Mouse (Mus musculus): ENCODE results near the gene Donson. TPM values are rescaled to one million over a fixed set of nuclear protein-coding genes. Genes with fewer than 3 reads are reported as not detected.
"Not testable (repeated sequence)": the region's sequence is repeated elsewhere in the genome, so short reads cannot be mapped to it uniquely, and the experiment has no call there.

Donson gene
- total RNA-seq, 2 experiments from 2014 or later: 19.4 to 23.5 TPM

- peak; percentile 78 to 87 for DNase-seq (ENCODE audit: extremely low spot score in 1 of 2, low spot score in 1 of 2)
Observed at GRCm38 (mm10) chr16:91646681-91647419, 41.7 kb downstream of the Donson start, which contains the start of gene Gart. Gart (minus strand) TSS chr16:91646952.

DNA sequence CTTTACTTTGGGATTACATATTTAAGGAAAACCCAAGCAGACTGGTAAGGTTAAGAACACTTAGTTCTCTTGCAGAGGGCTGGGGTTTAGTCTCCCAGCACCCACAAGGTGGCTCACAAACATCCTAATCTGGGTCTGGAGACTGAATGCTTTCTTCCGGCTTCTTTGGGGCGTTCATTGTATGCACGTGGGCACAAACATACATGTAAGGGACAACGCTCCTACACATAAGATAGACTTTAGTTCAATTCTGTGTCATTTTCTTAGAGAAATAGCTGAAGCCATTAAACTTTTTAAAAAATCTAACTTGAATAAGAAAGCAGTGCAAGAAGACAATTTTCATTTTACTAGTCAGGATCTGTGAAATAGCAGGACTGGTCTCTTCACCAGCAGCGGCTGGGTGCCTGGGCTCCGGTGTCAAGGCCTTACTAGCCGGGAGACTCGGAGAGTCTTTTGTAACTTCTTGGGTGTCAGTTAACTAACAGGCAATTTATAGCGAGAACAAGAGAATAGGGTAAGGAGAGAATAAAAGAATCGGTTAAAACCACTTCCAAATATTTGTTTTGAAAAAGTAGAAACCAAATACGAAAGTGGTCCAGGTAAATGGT is 42.5 kb downstream of the Donson start:
- no peak for DNase-seq (ENCODE audit: extremely low spot score in 1 of 2, low spot score in 1 of 2)

GRCm38 (mm10) chr16:91645420-91645819 is 43.1 kb downstream of the Donson start:
- DNase-seq (ENCODE audit: extremely low spot score in 1 of 2, low spot score in 1 of 2): not testable (repeated sequence)

DNA sequence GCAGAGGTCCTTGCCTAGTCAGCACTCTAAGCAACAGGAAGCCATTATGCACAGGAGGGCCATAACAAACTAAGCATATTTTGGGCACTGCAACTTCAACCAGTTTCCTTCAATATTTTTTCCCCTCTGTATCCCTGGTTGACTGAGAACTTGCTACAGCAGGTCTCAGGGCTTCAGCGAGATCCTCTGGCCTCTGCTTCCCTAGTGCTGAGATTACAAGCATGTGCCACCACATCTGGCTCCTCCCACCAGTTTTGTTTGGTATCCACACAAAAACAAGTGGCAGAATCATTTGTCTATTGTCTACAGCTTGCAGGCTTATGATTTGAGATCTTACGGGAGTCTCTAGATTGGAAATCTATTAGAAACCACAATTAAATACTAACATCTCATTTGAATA is 43.7 kb downstream of the Donson start:
- DNase-seq (ENCODE audit: extremely low spot score in 1 of 2, low spot score in 1 of 2): no peak

DNA sequence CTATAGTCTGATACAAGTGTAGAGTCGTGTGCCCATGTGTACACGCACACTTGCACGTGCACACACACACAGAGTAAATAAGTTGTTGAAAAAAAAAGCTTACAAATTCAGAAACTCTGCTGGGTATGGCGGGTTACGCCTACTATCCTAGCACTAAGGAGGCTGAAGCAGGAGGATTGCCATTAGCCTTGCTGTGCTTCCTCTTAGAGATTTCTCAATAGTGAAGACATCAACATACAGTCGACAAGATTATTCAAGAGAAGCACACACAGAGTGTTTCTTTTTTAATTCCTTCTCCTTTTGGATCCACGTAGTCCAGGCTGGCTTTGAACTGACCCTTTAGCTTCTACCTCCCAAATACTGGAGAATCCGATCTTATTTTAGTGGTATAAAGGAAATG is 48.4 kb downstream of the Donson start:
- no peak for DNase-seq (ENCODE audit: extremely low spot score in 1 of 2, low spot score in 1 of 2)

GRCm38 (mm10) chr16:91639636-91640035 is 48.9 kb downstream of the Donson start:
- DNase-seq (ENCODE audit: extremely low spot score in 1 of 2, low spot score in 1 of 2): no peak

DNA sequence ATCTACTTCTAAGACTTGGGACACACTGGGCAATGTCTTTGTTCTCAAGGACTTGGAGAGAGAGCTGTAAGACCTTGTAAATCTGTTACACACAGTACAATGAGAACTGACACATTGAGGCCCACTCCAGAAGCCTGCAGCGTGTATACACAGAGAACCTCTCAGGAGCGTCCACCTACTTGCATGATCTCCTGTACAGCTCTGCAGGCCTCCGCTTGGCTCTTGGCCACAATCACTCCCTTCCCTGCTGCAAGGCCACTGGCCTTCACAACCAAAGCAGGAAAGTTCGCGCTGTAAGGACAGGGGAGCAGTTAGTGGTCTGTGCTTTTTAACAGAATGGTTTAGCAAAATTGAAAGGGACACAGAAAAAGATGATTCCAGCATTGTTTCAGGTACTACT is 49.4 kb downstream of the Donson start:
- DNase-seq (ENCODE audit: extremely low spot score in 1 of 2, low spot score in 1 of 2): no peak

DNA sequence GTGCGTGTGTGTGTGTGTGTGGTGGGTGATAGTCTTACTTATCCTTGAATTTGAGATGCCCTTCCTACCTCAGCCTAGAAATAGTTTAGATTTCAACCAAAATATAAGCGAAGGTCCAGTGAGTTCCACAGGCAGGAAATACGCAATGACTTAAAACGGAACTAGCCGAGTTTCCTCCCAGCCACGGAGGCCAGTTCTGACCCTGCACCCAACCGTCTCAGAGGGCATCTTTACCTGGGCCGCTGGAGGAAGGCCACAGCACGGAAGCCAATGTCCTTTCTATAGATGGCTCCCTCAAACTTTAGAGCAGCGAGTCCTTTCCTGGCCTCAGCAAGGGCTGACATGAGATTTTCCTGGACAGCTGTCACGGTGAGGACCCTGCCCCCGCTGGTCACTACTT is 54.9 kb downstream of the Donson start:
- DNase-seq (ENCODE audit: extremely low spot score in 1 of 2, low spot score in 1 of 2): no peak

GRCm38 (mm10) chr16:91632940-91633339 is 55.6 kb downstream of the Donson start:
- DNase-seq (ENCODE audit: extremely low spot score in 1 of 2, low spot score in 1 of 2): no peak

DNA sequence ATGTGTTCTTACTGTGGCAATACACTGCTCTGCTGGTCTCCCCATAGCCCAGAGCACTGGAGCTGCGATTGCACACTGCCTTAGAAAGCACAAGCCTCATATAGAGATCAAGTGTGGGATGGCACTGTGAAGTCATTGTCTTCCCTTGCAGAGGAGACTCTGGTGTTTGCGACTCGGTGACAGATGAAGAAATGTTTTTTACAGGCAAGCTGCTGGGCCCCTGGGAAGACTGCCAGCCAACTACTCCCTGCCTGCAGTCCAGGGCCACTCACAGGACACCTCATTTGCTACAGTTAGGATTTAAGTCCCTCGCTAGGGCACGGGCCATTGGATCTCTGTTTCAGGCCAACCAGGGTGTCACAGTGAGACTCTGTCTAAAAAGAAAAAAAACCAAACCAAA is 56.1 kb downstream of the Donson start:
- no peak for DNase-seq (ENCODE audit: extremely low spot score in 1 of 2, low spot score in 1 of 2)

DNA sequence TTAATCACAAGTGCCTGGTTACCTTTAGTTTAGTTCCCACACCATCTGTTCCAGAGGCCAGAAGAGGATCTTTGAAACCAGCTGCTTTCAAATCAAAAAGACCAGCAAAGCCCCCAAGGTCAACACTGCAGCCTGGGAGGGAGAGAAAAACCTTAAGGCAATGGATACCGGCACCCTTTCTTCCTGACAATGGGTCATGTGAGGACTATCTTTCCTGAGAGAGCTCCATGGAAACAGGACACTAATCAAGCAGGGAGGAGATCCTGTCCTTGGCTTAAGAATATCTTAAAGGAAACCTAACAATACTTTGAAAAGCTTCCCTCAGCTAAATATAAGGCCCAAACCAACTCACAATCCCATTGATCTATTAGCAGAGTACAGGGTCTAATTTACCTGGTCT is 58.0 kb downstream of the Donson start:
- no peak for DNase-seq (ENCODE audit: extremely low spot score in 1 of 2, low spot score in 1 of 2)

DNA sequence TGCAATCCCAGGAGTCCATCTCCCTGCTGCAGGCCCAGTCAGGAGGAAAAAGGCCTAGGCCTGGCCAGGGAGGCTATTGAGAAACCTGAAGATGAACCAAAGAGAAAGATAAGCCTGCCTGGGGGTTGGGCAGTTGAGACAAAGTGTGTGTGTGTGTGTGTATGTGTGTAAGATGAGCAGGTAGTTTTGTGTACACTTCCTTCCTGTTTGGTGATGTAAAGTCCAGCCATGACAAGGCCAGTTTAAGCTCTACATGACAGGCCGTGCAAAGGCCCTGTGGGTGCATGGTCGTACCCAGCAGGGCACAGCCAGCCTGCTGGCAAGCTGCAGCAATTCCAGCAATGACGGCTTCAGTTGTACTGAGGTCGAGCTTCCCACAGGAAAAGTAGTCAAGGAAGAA is 58.8 kb downstream of the Donson start:
- no peak for DNase-seq (ENCODE audit: extremely low spot score in 1 of 2, low spot score in 1 of 2)

- no peak for DNase-seq (ENCODE audit: extremely low spot score in 1 of 2, low spot score in 1 of 2)
Observed at GRCm38 (mm10) chr16:91628673-91629072, 59.9 kb downstream of the Donson start.

GRCm38 (mm10) chr16:91627831-91628230 is 60.7 kb downstream of the Donson start:
- DNase-seq (ENCODE audit: extremely low spot score in 1 of 2, low spot score in 1 of 2): no peak

Other genes starting within 250 kb of the Donson start
- 10 to 100 TPM; 48.8 to 55.6 TPM for gene Ifnar1, start 203.5 kb downstream of the Donson start, total RNA-seq (2021)
- gene Ifngr2, start 141.7 kb downstream of the Donson start, total RNA-seq (2021): 10 to 100 TPM; 61.5 to 71.9 TPM
- 100 to 1,000 TPM; 105 to 120 TPM for gene Tmem50b, start 91.0 kb downstream of the Donson start, total RNA-seq (2021)
- gene Dnajc28, start 69.7 kb downstream of the Donson start, total RNA-seq (2021): 10 to 100 TPM in 1 of 2 experiments, 1 to 10 TPM in 1; 8.2 to 10.3 TPM
- 10 to 100 TPM; 46.6 to 47.7 TPM for gene Gart, start 41.8 kb downstream of the Donson start, total RNA-seq (2021)
- gene Son, start 41.3 kb downstream of the Donson start, total RNA-seq (2021): 100 to 1,000 TPM; 212 to 264 TPM
- gene Cryzl1, start 40.2 kb upstream of the Donson start, total RNA-seq (2021): 100 to 1,000 TPM in 1 of 2 experiments, 10 to 100 TPM in 1; 87.4 to 109 TPM
- 100 to 1,000 TPM; 137 to 156 TPM for gene Itsn1, start 40.5 kb upstream of the Donson start, total RNA-seq (2021)